Mouse (Mus musculus): ENCODE results near the gene Ppfia3.

GRCm38 (mm10) chr7:45308551-45309240 lies 58.1 kb downstream of the Ppfia3 start:
- TF ChIP-seq POLR2A (IDR thresholded peaks at IDR 0.05; ENCODE audit: borderline replicate concordance, insufficient read depth, low read length) (no peak), CTCF (IDR thresholded peaks at IDR 0.05; ENCODE audit: borderline replicate concordance, insufficient read depth, low read depth, low read length) (no peak)
